8 mouse cellular contexts compared by ENCODE assay signal in genomic region chr1:151427888-151428262, GRCm38 (mm10). TPM values are rescaled to one million over a fixed set of nuclear protein-coding genes. Genes with fewer than 3 reads are reported as not detected.
DNase-seq lines count a peak whose midpoint lies in the region; ATAC-seq and TF ChIP-seq lines count a peak whose summit lies in the region.

No protein-coding gene starts in this region.

- peak overlapping the region; percentile 85 for H3K9ac ChIP-seq in heart, embryonic 14.5 days (ENCODE audit: low read length)

- no peaks in the 10 kb centered on the region for H3K9me3 ChIP-seq in heart, embryonic 14.5 days (ENCODE audit: control insufficient read depth, low read length)
- no peaks in the 10 kb centered on the region for H3K9me3 ChIP-seq in midbrain, embryonic 10.5 days (replicated peaks)

- peak overlapping the region; percentile 70 to 97 for H3K27ac ChIP-seq in heart, embryonic 14.5 days (replicated peaks in 1 of 2; ENCODE audit: control insufficient read depth in 1 of 2, insufficient read depth in 1 of 2, low read depth in 2 of 2, low read length in 2 of 2)
- peak overlapping the region; percentile 95 for H3K27ac ChIP-seq in midbrain, embryonic 10.5 days (replicated peaks)

- intact Hi-C loops in heart, postnatal 25 days (cut with DNase I): no loop called here

- DNase-seq in heart, postnatal 25 days (ENCODE audit: low spot score): no peak
- no peak for DNase-seq in Patski (ENCODE audit: low read depth, low spot score)
- DNase-seq in midbrain, embryonic 10.5 days (ENCODE audit: low spot score): no peak
- DNase-seq in urinary bladder, postnatal 4 days (ENCODE audit: low spot score in 2 of 2): no peak
- no peak for DNase-seq in testis, postnatal 10 days (ENCODE audit: low spot score)

- no peaks in the 10 kb centered on the region for H3K36me3 ChIP-seq in heart, embryonic 14.5 days (ENCODE audit: control insufficient read depth, insufficient read depth, low read length)
- no peaks in the 10 kb centered on the region for H3K36me3 ChIP-seq in midbrain, embryonic 10.5 days

- POLR2A ChIA-PET in Patski (lab: Charles Lee): interaction anchor here (0.8 kb wide), 1 partner anchor 11 kb away, joined by 3 read pairs; no protein-coding TSS in a partner anchor

- peaks cover 0 to 16% of the 10 kb centered on the region in 2 experiments; a peak in 2 of 4 replicates for H3K4me1 ChIP-seq in heart, embryonic 14.5 days (ENCODE audit: control insufficient read depth in 2 of 2, insufficient read depth in 2 of 2, low read length in 2 of 2)
- peaks cover 19% of the 10 kb centered on the region for H3K4me1 ChIP-seq in midbrain, embryonic 10.5 days

- no peaks in the 10 kb centered on the region for H3K27me3 ChIP-seq in heart, embryonic 14.5 days (ENCODE audit: control insufficient read depth, insufficient read depth, low read length)
- no peaks in the 10 kb centered on the region for H3K27me3 ChIP-seq in Patski
- H3K27me3 ChIP-seq in midbrain, embryonic 10.5 days (ENCODE audit: low read depth, poor library complexity, severe bottlenecking): no peaks in the 10 kb centered on the region

- no peak for TF ChIP-seq CTCF in Patski (IDR thresholded peaks at IDR 0.05)

- under 1% methylated on average over 26 of the region's 26 CpGs for WGBS in heart, embryonic 14.5 days
- WGBS in midbrain, embryonic 10.5 days: 0% methylated on average over 26 of the region's 26 CpGs

- H3K4me2 ChIP-seq in heart, embryonic 14.5 days (ENCODE audit: low read length): peak overlapping the region; percentile 80

- CTCF ChIA-PET in Patski (lab: Charles Lee): interaction anchor here (1.5 kb wide), 1 partner anchor 30 kb away, joined by 3 read pairs; no protein-coding TSS in a partner anchor

- ATAC-seq in heart, embryonic 14.5 days (ENCODE audit: insufficient number of reproducible peaks, insufficient read depth, low FRiP score, low read depth): peak; percentile 43
- ATAC-seq in Patski: peak; percentile 50
- ATAC-seq in granulocyte monocyte progenitor cell, adult 5-6 weeks (replicated peaks; ENCODE audit: poor library complexity, severe bottlenecking): peak; percentile 40
- no peak for ATAC-seq in CD4-positive, CD25-positive, alpha-beta regulatory T cell, adult 4 months

- in situ Hi-C loops in Patski (cut with MboI; ENCODE audit: low pct_unique_long_range_greater_than_20kb): no loop called here

- H3K4me3 ChIP-seq in heart, embryonic 14.5 days (ENCODE audit: control insufficient read depth in 1 of 2, insufficient read depth in 1 of 2, low read depth in 1 of 2, low read length in 2 of 2): peak overlapping the region; percentile 61 to 86
- H3K4me3 ChIP-seq in midbrain, embryonic 10.5 days: peak overlapping the region; percentile 93

RNA-seq across cellular contexts. Expression of gene Swt1, which starts 0.4 kb away (rescaled TPM):
- 17.4 and 19.9 TPM in 2 replicates for polyA plus RNA-seq in heart, embryonic 14.5 days (2014; fragmentation: Nextera tagmentation; extraction: Ambion mirVana)
- 10 to 100 TPM in 1 of 2 experiments, 1 to 10 TPM in 1; 9.8 to 12.2 TPM for total RNA-seq in heart, postnatal 25 days (2021)
- 23.2 TPM for polyA plus RNA-seq in Patski (2021)
- total RNA-seq in granulocyte monocyte progenitor cell, adult 5-6 weeks (2014; fragmentation: Nextera tagmentation): 20.3 and 39.4 TPM in 2 replicates
- total RNA-seq in granulocyte monocyte progenitor cell, adult 5-6 weeks (2017): 15.3 and 24.4 TPM in 2 replicates
- polyA plus RNA-seq in midbrain, embryonic 10.5 days (2016; fragmentation: Nextera tagmentation; extraction: Ambion mirVana): 21.6 and 22.8 TPM in 2 replicates
- 10 to 100 TPM; 41.5 to 57.0 TPM for polyA plus RNA-seq in CD4-positive, CD25-positive, alpha-beta regulatory T cell, adult 4 months (2017; shearing (Covaris generic))

RNA-seq across cellular contexts. Expression of gene Trmt1l, which starts 0.5 kb away (rescaled TPM):
- 39.6 and 43.2 TPM in 2 replicates for polyA plus RNA-seq in heart, embryonic 14.5 days (2014; fragmentation: Nextera tagmentation; extraction: Ambion mirVana)
- total RNA-seq in heart, postnatal 25 days (2021): 10 to 100 TPM; 21.4 to 22.2 TPM
- 46.7 TPM for polyA plus RNA-seq in Patski (2021)
- 35.6 and 38.1 TPM in 2 replicates for total RNA-seq in granulocyte monocyte progenitor cell, adult 5-6 weeks (2014; fragmentation: Nextera tagmentation)
- total RNA-seq in granulocyte monocyte progenitor cell, adult 5-6 weeks (2017): 19.1 and 24.3 TPM in 2 replicates
- 52.5 and 55.6 TPM in 2 replicates for polyA plus RNA-seq in midbrain, embryonic 10.5 days (2016; fragmentation: Nextera tagmentation; extraction: Ambion mirVana)
- 10 to 100 TPM; 35.7 to 46.8 TPM for polyA plus RNA-seq in CD4-positive, CD25-positive, alpha-beta regulatory T cell, adult 4 months (2017; shearing (Covaris generic))
